Mouse (Mus musculus) neutrophil, adult 83 days (primary cell): ENCODE measurements around the gene Rpl38. TPM values are rescaled to one million over a fixed set of nuclear protein-coding genes. Genes with fewer than 3 reads are reported as not detected.

Experiments used
- total RNA-seq, 2 experiments: library from RNA; stranded (reverse); gene quantifications; one replicate each; pipeline ENCODE4 v1.2.4; 2023

Gene Rpl38
- total RNA-seq = 100 to 1,000 TPM; 669 to 713 TPM

GRCm38 (mm10) chr11:114668301-114668710 is at the start of gene Rpl38:
Gene Rpl38 (plus strand): TSS chr11:114668524.

GRCm38 (mm10) chr11:114675341-114675825 is 7.1 kb downstream of the Rpl38 start, which contains the start of gene Ttyh2:
Gene Ttyh2 (plus strand): TSS chr11:114675431.

Other genes with a start within 250 kb of the Rpl38 start
- 1 to 10 TPM in 1 of 2 experiments, under 1 TPM in 1; 0.81 to 1.1 TPM for gene Ttyh2, start 6.9 kb downstream of the Rpl38 start, total RNA-seq
- not detected for gene Dnaic2, start 58.9 kb downstream of the Rpl38 start, total RNA-seq
- gene Kif19a, start 96.9 kb downstream of the Rpl38 start, total RNA-seq = under 1 TPM; 0.62 to 0.75 TPM
- not detected for gene Btbd17, start 127.4 kb downstream of the Rpl38 start, total RNA-seq
- not detected for gene Gpr142, start 130.4 kb downstream of the Rpl38 start, total RNA-seq
- gene Gprc5c, start 182.6 kb downstream of the Rpl38 start, total RNA-seq = 1 to 10 TPM; 2.4 to 4.4 TPM
- 10 to 100 TPM; 51.7 to 56.5 TPM for gene Cd300a, start 221.5 kb downstream of the Rpl38 start, total RNA-seq